Mouse (Mus musculus): Measurements from ENCODE around the gene Dusp28.

Gene Dusp28

DNA sequence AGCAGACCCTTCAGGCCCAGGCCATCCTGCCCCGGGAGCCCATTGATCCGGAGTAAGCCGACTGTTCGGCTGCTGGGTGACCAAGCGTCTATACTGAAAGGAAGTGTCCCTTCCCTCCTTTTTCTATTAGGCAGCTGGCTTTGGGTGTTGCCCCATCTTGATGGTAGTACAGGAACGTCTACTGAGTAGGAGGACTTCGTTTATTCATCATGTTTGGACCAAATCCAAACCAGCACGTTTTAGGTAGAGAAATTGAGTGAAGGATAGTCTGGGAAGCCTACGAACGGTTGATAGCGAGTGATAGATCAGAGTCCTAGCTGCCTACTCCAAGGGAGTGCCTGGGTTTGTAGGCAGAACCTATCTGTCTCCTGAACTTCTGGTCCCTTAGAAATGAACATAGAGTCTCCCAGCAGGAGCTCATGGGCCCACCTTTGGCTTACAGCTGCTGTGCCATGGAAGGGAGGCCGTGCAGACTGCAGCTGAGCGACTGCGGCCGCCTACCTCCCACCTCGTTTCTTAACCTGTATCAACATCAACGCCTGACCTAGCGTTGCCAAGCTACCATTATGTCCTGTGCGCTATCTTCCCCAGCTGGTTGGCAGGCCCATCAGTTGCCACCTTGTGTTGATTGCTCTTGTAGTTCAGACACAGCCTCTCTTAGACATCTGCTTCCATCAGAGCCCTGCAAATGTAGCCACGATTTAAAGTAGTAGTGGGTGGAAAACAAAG, 1.0 kb downstream of the Dusp28 start:
- DNase-seq (ENCODE audit: low read depth in 2 of 2, low spot score in 2 of 2), result no peak

DNA sequence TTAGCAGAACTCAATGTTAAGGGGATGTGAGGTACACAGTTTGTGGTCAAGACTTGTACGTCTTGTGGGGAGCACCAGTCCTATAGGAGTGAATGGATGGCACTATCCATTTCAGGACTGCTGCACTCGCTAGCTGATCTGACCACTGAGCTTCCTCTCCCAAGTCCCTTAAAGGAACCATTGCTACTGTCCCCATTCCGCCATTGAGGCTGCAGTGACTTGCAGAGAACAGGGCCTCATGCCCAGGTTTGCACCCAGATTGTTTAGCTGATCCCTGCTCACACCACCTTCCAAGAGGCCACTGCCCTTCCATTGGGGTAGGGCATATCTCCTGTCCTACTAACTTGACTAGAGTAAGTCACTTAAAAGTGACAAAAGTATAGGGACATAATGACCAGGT, 1.9 kb downstream of the Dusp28 start:
- no peak for DNase-seq (ENCODE audit: low read depth in 2 of 2, low spot score in 2 of 2)

DNA sequence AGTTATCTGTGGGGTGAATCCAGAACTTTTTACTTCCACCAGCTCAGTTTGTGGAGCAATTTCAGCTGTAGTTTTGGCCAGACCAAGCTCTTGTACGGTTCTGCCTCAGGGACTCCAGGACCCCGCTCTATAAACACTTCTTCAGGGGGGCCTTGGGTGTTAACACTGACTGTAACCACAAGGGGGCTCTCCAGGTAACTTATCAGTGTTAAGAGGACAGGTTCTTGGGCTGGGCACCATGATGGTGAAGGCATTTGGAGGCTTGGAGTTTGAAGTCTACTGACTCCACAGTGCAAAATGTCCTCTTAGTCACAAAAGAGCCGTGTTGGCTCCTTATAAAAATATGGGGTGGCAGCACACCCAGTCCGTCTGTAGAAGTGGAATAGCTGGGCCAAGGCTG, 2.3 kb downstream of the Dusp28 start:
- DNase-seq (ENCODE audit: low read depth in 2 of 2, low spot score in 2 of 2), result peak in 1 of 2 experiments; percentile 32

DNA sequence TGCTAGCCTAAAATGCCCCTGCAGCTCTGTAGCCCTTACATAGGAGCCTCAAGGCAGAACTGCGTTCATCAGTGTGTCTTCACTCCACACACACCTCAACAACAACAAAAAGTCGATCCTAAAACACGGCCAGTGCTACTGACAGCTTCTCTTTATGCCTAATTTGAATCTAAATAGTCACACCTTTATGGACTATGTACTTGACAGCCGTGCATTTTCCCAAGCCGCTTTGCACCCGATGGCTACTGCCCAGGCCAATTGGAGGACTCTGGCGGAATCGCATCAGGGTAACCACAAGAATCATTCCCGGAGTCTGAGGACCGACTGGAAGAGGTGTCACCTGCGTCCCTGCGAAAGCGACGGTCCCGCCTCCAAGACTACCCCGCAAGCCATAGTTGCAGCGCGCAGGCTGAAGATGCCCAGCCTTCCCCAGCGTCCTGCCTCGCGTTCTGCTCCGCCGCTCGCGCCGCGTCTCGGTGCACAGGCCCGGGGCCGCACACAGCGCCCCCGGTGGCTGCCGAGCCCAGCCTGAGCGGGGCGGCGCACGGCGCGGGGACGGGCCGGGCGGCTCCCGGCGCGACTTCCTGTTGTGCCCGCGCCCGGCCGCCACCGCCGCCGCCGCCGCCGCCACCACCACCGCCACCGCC, 3.6 kb downstream of the Dusp28 start, which contains the start of gene Rnpepl1:
Rnpepl1 (plus strand) TSS at position 545 of the 647 bp plus-strand sequence.
- DNase-seq (ENCODE audit: low read depth in 2 of 2, low spot score in 2 of 2), result peak; percentile 56 to 59

DNA sequence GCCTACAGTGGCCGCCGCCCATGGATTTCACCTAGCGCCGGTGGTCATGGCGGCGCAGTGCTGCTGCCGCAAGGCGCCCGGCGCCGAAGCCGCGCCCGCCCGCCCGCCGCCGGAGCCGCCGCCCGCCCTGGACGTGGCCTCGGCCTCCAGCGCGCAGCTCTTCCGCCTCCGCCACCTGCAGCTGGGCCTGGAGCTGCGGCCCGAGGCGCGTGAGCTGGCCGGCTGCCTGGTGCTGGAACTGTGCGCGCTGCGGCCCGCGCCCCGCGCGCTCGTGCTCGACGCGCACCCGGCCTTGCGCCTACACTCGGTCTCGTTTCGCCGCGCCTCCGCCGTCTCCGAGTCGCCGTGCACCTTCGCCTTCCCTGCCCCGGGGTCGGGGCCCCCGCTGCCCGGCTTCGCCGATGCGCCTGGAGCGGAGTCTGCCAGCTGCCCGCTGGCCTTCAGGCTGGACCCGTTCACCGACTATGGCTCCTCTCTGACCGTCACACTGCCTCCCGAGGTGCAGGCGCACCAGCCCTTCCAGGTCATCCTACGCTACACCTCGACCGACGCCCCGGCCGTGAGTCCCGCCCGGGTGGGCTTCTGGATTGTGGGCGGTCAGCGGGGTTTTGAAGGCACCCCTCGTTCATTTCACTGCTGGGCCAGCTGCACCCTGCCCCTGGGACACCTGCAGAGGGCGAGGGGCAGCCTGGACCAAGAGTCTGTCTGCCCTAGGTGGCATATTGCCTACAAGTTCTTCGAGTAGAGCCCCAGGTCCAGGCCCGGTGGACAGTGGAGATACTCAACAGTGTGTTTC, 4.3 kb downstream of the Dusp28 start:
- DNase-seq (ENCODE audit: low read depth in 2 of 2, low spot score in 2 of 2), result peak; percentile 18 to 32

DNA sequence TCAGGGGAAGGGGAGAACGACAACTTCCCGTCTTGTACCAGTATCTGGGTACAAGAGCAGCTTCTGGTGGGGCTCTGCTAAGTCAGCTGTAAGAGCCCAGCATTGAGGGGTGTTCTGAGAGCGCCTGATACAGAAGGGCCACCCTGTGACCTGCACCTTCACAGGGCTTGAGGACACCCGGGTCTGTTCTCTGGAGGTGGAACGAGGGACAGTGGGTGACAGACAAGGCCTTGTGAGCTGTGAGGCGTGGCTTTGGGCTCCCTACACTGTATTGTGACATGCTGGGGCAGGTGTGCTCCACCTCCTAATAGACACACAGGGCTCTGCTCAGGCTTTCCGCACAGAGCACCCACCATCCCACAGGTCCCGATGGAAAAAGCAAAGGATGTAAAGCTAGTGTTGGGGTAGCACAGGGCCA, 4.9 kb downstream of the Dusp28 start:
- no peak for DNase-seq (ENCODE audit: low read depth in 2 of 2, low spot score in 2 of 2)

DNA sequence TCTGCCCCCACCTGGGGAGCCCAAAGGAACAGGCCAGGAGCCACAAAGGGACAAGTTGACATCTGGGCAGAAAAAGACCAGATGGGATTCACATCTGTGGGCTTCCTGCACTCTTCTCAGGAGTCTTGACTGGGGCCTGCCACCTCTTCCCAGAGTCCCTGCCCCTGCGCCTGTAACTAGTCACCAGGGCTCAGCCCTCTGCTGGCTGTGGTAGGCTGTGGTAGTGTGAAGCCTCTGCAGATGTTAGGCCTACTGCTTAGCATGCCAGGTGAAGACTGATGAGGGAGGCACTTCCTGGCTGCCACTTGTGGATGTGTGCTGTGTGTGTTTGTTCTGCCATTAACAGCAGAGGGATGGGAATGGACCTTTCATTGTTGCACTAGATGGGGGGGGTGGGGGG, 5.5 kb downstream of the Dusp28 start:
- DNase-seq (ENCODE audit: low read depth in 2 of 2, low spot score in 2 of 2), result peak in 1 of 2 experiments; percentile 14

DNA sequence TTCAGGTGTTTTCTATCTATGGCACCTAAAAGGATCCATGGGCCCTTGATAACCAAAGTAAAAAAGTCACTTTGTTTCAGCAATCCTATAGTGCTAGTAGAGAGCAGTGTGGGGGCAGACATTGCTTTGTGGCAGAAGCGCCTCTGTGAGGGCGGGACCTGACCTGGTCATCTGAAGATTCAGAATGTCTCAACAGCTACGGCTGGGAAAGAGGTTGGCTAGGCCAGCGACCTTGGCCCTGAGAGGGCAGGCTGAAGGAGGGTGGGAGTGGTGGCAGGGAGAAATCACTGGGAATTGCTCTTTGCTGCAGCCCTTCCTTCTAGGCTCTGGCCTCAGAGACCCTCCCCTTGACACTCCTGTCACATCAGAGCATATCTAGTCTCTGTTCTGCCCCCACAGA, 7.5 kb downstream of the Dusp28 start:
- no peak for DNase-seq (ENCODE audit: low read depth in 2 of 2, low spot score in 2 of 2)

DNA sequence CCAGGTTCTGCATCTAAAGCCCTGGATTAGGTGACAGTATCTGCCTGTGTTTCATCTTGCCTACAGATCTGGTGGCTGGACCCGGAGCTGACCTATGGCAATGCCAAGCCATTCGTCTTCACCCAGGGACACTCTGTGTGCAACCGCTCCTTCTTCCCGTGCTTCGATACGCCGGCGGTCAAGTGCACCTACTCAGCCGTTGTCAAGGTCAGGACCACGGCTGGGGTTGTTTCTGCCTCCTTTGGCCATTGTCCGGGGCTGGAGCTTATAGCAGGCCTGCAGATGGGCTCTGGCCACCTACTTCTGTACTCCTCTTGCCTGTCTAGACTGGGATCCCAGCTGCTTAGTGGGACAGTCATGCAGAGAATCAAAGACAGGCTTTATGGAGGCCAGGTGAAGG, 8.2 kb downstream of the Dusp28 start:
- no peak for DNase-seq (ENCODE audit: low read depth in 2 of 2, low spot score in 2 of 2)

DNA sequence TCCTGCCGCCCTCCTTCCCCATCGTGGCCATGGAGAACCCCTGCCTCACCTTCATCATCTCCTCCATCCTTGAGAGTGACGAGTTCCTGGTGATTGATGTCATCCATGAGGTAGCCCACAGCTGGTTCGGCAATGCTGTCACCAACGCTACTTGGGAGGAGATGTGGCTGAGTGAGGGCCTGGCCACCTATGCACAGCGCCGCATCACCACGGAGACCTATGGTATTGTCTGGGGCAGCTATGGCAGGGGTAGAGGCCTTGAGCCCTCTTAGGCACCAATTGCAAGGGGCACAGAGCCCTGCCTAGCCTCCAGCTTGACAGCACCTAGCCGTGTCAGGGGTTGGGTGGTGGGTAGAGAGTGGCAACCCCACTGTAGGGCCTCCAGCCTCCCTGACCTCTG, 9.9 kb downstream of the Dusp28 start:
- no peak for DNase-seq (ENCODE audit: low read depth in 2 of 2, low spot score in 2 of 2)

DNA sequence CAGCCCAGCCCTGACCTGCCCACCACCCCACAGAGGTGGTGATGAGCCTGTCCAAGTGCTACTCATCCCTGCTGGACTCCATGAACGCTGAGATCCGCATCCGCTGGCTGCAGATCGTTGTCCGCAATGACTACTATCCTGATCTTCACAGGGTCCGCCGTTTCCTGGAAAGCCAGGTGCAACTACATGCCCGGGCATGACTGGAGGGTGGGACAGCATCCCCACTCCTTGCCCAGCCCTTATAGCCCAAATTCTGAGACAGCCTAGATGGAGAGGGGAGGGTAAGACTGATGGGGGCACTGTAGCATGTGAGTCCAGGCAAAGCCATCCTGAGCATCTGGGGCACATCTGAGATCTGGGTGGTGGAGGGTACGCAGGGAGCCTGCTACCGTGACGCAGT, 12.4 kb downstream of the Dusp28 start:
- no peak for DNase-seq (ENCODE audit: low read depth in 2 of 2, low spot score in 2 of 2)

DNA sequence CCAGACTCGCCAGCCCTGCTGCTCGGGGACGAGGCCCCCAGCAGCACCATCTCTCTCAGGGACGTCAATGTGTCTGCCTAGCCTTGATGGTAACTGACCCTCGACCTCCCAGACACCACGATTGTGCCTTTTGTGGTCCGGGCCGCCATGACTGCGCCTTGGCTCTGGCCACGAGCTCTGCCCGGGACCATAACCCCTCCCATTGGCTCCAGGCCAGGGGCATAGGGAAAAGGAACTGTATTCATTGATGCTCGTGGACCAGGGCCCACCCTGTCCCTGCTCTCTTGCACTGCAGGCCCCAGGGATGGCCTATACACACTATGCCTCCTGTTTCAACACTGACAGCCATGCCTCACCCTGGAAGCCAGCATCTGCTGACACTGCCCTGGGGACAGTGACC, 13.0 kb downstream of the Dusp28 start:
- DNase-seq (ENCODE audit: low read depth in 2 of 2, low spot score in 2 of 2), result no peak

DNA sequence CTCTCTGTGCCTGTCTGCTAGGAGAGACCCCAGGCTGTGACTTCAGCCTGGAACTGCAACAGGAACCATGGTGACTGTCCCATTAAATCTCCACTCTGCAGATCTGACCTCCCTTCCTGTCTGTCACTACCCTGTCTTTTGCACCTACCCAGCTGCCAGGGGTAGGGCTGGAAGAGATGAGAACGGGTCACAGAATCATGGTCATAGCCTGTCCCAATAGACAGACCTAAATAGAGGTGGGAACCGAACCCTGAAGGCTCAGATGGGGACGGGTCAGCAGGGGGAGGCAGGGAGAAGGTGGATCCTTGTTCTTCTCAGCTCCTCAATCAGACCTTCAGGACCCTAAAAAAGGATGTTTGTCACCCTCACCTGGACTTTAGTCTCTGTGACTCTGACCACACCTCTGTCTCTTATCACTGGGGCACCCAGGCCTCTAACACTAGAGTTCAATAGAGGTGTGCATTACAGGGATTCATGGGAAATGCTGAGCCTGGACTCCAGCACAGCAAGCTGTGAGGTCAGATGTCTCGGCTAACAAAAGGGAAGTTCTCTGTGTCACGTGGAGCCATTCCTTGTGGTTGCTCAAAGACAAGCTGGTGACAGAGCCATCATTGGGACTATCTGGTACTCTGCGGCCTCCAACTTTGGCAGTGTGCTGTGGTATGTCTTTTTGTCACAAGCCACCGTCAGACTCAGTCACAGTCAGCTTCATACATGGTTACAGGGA, 13.9 kb downstream of the Dusp28 start:
- no peak for DNase-seq (ENCODE audit: low read depth in 2 of 2, low spot score in 2 of 2)

DNA sequence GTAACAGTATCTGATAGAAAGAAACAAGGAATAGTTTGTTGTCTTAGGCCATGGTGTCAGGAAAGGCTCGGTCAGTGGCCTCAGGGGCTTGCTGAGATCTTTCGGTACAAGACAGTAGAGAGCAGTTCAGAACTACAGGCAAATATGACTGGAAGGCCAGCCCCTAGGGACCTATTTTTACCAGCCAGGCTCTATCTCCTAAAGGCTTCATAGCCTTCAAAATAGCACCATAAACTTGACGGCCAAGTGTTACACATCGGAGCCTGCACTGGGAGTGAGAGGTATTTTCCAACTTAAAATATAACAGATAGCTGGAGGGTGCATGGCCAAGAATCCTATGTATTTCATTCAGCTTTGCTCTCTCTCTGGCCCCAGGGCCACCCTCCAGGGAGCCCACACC, 14.7 kb downstream of the Dusp28 start:
- no peak for DNase-seq (ENCODE audit: low read depth in 2 of 2, low spot score in 2 of 2)

DNA sequence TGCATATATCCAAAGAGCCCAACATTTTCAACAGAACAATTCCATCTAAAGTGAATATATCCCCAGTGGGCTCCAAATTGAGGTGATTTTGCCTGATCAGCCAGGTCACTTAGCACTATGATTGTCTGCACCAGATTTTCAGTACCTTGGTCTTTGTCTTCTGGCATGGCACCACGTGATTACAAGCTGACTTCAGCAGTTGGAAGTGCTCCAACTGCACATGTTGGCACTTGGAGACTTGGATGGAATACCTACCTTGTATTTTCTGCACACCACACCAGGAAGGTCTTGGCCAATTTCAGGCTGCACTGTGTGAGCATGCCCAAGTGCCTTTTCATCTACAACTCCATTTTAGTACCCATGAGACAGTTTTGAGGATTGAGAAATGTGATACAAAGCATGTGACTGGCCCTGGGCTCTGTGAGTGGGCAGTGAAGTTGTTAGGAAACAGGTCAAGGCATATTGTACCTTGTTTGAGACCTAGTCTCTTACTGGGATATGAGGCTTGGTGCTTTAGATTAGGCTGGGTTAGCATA, 23.5 kb downstream of the Dusp28 start:
- DNase-seq (ENCODE audit: low read depth in 2 of 2, low spot score in 2 of 2), result no peak

DNA sequence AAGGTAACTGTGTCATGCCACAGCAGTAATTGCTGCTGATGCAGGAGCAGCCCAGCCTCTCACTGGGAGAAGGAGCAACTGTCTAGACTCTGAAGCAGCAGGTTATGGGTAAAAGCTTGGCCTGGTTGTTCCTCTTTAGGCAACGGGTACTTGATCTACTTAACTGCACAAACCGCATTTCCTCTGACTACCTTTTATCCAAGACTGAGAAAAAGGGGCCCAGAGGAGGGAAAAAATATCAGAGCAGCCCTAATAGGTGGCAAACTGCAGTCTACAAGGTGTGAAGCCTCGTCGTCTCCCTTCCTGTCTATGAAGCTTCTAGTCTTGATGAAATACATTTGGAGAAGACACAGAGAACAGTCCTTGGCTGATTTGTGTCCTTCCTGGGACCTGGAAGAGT, 26.8 kb downstream of the Dusp28 start:
- DNase-seq (ENCODE audit: low read depth in 2 of 2, low spot score in 2 of 2), result no peak

DNA sequence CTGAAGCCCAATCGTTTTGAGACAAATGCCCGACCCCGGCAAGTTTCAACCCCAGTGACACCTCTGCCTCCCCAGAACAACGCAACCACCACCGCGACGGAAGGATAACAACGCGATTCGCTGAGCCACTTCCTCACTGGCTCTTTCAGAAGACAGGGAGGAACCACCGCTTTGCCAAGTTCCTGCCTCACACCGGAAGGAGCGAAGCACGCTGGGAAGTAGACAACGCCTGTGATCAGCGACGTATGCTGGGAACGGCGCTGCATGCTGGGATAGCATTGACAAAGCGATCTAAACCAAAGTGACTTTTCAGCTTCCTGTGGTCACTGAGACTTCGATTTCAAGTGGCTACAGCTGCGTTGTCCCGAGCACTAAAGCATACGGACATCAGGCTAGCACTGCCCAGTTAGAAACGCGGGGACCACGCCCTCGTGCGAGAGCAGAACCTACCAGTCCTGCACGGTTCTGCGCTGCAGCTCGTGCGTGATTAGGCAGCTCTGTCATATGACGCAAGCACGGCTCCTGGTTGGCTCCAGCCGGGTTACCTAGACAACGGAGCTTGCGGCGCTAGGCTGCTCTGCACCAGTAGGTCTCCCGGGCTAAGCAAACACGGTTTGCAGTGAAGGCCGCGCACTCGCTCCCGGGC, 27.5 kb downstream of the Dusp28 start, which contains the start of gene Capn10:
Capn10 (plus strand) TSS at position 195 of the 646 bp plus-strand sequence.
- peak; percentile 83 to 87 for DNase-seq (ENCODE audit: low read depth in 2 of 2, low spot score in 2 of 2)

DNA sequence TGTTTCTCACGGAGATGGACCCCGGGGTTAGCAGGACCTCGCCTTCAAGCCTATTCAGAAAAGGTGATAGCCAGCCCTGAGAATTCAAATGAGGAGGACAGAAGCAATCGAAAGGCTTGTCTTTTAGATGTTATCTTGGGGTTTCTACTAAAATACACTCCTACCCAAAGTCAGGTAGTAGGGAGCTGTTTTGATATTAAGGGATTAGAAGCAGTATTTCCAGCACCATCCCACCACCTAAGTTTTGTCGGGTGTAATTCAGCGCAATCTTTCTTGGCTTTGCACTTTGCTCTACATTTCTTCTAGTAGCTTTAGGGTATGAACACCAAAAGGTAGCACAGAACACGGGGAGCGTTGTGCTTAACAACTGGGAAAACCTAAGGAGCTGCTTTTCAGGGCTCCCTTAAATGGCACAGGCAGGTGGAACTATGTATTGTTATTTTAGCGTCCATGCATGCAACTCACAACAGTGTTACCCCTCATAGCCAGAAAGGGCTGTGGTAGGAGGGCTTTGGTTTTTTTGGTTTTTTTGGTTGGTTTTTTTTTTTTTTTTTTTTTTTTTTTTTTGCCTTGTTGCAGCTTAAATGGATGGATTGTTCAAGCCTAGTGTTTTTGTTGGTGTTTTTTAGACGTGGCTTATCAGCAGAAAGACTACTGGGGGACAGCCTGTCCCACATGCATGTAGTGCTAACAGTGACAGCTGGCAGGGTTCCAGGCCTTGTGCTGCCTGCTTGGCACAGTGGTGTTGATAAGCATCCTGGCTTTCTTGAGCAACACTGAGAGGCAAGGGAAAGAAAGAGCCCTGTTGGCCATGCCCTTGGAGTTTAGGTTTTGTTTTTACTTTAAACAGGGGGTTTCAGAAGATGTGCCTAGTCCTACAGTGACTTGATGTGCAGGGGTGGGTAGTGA, 28.5 kb downstream of the Dusp28 start:
- no peak for DNase-seq (ENCODE audit: low read depth in 2 of 2, low spot score in 2 of 2)

DNA sequence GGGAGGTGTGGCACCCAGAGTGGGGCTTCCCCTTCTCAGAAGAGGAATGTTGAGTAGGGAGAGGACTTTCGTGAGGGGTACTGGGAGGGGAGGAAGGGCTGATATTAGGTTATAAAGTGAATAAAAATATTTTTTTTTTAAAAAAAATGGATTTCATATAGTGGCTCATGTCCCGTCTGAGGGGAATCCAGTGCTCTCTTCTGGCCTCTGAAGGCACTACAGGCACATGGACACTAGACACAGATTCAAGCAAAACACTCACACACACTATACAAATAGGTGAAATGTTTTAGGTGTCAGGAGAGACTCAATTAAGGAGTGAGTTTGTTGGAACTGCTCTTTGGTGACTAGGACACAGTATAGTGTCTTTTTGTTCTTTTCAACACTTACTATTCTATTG, 29.2 kb downstream of the Dusp28 start:
- DNase-seq (ENCODE audit: low read depth in 2 of 2, low spot score in 2 of 2), result no peak
